8 mouse cellular contexts compared by ENCODE assay signal in the genomic region with DNA sequence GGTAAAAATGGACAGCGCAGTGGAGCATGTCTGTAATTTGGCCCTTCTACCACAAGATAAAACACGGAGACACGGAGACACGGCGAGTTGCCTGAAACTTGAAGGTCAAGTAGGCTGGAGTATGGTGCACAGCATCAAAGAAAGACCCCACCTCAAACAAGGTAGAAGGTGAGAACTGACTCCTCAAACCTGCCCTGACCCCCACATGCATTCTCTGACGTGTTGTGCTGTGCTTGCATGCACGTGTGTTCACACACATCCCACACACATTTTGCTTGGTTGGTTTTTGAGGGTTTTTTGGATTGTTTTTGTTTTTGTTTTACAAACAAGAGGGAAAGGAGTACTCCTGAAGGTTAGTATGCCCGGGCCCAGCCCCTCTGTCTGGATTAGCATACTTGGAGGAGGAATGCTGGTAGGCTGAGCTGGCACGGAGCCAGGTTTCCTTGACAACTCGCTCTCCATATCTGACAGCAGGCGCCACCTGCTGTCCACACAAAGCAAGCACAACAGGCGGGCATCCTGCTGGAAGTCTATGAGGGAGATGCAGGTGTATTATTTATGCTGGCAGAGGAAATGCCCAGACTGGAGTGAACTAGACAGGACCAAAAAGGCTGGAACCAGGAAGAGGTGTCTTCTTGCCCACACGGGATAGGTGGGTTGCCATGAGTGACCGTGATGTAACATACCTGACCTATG. TPM values are rescaled to one million over a fixed set of nuclear protein-coding genes. Genes with fewer than 3 reads are reported as not detected.
DNase-seq lines count a peak whose midpoint lies in the region; ATAC-seq lines count a peak whose summit lies in the region.

No protein-coding gene starts in this region.

- peak; percentile 84 to 85 for DNase-seq in adrenal gland, adult 18-20 months (ENCODE audit: low spot score in 2 of 2)
- DNase-seq in embryo, embryonic 11 days: peak; percentile 97
- DNase-seq in gastrocnemius, postnatal 25 days: peak; percentile 44
- DNase-seq in left cerebral cortex, adult 8-10 months (ENCODE audit: low spot score in 2 of 2): peak; percentile 80 to 92
- peak; percentile 91 for DNase-seq in right cerebral cortex, postnatal 25 days
- peak; percentile 80 for DNase-seq in urinary bladder, postnatal 25 days (ENCODE audit: low spot score)

- peak; percentile 70 for ATAC-seq in inflammation-experienced regulatory T-cells, adult 6 months
- peak; percentile 86 for ATAC-seq in megakaryocyte progenitor cell, adult 5-6 weeks (replicated peaks; ENCODE audit: poor library complexity)

RNA-seq across cellular contexts. Expression of a gene that starts 37.8 kb away (rescaled TPM):
- not detected for total RNA-seq in adrenal gland, adult 18-20 months (2021)
- not detected for total RNA-seq in gastrocnemius, postnatal 25 days (2021)
- polyA plus RNA-seq in inflammation-experienced regulatory T-cells, adult 6 months (2017; shearing (Covaris generic)): not detected
- not detected for total RNA-seq in left cerebral cortex, adult 8-10 months (2022)
- 0.51 and 0.64 TPM in 2 replicates for total RNA-seq in megakaryocyte progenitor cell, adult 5-6 weeks (2015)
- total RNA-seq in megakaryocyte progenitor cell, adult 5-6 weeks (2017): 1.2 and 1.8 TPM in 2 replicates

Comparison
In these comparisons a context has a peak if more than half of its experiments do, and no peak if none do; other contexts are left out.
1. Peak in every context shown above with its lines: DNase-seq and ATAC-seq.
2. DNase-seq: peak in every context shown above with its lines; median percentile 97 in embryo, embryonic 11 days; 91 in right cerebral cortex, postnatal 25 days; 86 in left cerebral cortex, adult 8-10 months; 84 in adrenal gland, adult 18-20 months; 80 in urinary bladder, postnatal 25 days; 44 in gastrocnemius, postnatal 25 days.